ENCODE assay signal across 22 mouse cellular contexts in genomic region chr8:114676918-114677317, GRCm38 (mm10).
DNase-seq lines count a peak whose midpoint lies in the region; TF ChIP-seq lines count a peak whose summit lies in the region.
"Had no signal": no experiment of that assay in that cellular context is flagged by ENCODE, and none has a peak within 500 bp of the region (broad histone marks: within the 10 kb centered on the region; RNA-seq: fewer than 3 reads in every experiment).

No protein-coding gene starts in this region.

- H3K9ac ChIP-seq in ES-Bruce4 (ENCODE audit: low read depth, poor library complexity, severe bottlenecking) = no peak overlapping the region
- no peak overlapping the region for H3K9ac ChIP-seq in ES-E14 (ENCODE audit: insufficient read depth, low read depth, low read length, poor library complexity, severe bottlenecking)
- H3K9ac ChIP-seq: embryonic facial prominence, embryonic 12.5 days; embryonic facial prominence, embryonic 15.5 days; forebrain, postnatal 0 days; heart, embryonic 12.5 days; heart, embryonic 15.5 days; hindbrain, embryonic 13.5 days; intestine, embryonic 15.5 days had no signal

- H3K36me3 ChIP-seq in ES-Bruce4 (ENCODE audit: control insufficient read depth, insufficient read depth, low read length, poor library complexity, severe bottlenecking) (no peaks in the 10 kb centered on the region), ES-E14 (ENCODE audit: control insufficient read depth, insufficient read depth, low read length, poor library complexity, severe bottlenecking) (no peaks in the 10 kb centered on the region)
- no peaks in the 10 kb centered on the region for H3K36me3 ChIP-seq in midbrain, embryonic 10.5 days
- H3K36me3 ChIP-seq: embryonic facial prominence, embryonic 12.5 days; embryonic facial prominence, embryonic 15.5 days; heart, embryonic 12.5 days; heart, embryonic 15.5 days; hindbrain, embryonic 10.5 days; hindbrain, embryonic 13.5 days; intestine, embryonic 15.5 days had no signal

- no peaks in the 10 kb centered on the region; the same call in none of the 2 replicates for H3K9me3 ChIP-seq in ES-Bruce4 (replicated peaks; ENCODE audit: control insufficient read depth, insufficient read depth, low read length, poor library complexity, severe bottlenecking)
- no peaks in the 10 kb centered on the region; the same call in 1 of the 2 replicates for H3K9me3 ChIP-seq in ES-E14 (ENCODE audit: control insufficient read depth, insufficient read depth, low read depth, low read length)
- no peaks in the 10 kb centered on the region for H3K9me3 ChIP-seq in midbrain, embryonic 10.5 days (replicated peaks)
- H3K9me3 ChIP-seq: embryonic facial prominence, embryonic 12.5 days; embryonic facial prominence, embryonic 15.5 days; heart, embryonic 12.5 days; heart, embryonic 15.5 days; hindbrain, embryonic 10.5 days; hindbrain, embryonic 13.5 days; intestine, embryonic 15.5 days had no signal

- WGBS in midbrain, embryonic 10.5 days = 84% methylated on average over 2 of the region's 2 CpGs

- no peak overlapping the region for H3K27ac ChIP-seq in ES-Bruce4 (ENCODE audit: insufficient read depth, low read length)
- no peak overlapping the region for H3K27ac ChIP-seq in ES-E14 (ENCODE audit: insufficient read depth, low read depth, low read length, poor library complexity, severe bottlenecking)
- no peak overlapping the region for H3K27ac ChIP-seq in midbrain, embryonic 10.5 days (replicated peaks)
- H3K27ac ChIP-seq: embryonic facial prominence, embryonic 12.5 days; embryonic facial prominence, embryonic 15.5 days; heart, embryonic 15.5 days; hindbrain, embryonic 10.5 days; hindbrain, embryonic 13.5 days; intestine, embryonic 15.5 days had no signal

- H3K4me3 ChIP-seq in ES-Bruce4 (ENCODE audit: low read depth, low read length) (no peak overlapping the region), ES-E14 (ENCODE audit: insufficient read depth in 1 of 2, low read depth in 1 of 2, low read length in 2 of 2, poor library complexity in 1 of 2, severe bottlenecking in 1 of 2) (no peak overlapping the region)
- no peak overlapping the region for H3K4me3 ChIP-seq in midbrain, embryonic 10.5 days
- H3K4me3 ChIP-seq: embryonic facial prominence, embryonic 12.5 days; embryonic facial prominence, embryonic 15.5 days; heart, embryonic 12.5 days; heart, embryonic 15.5 days; hindbrain, embryonic 10.5 days; hindbrain, embryonic 13.5 days; intestine, embryonic 15.5 days had no signal

- in situ Hi-C loops in ES-E14 (cut with MboI; ENCODE audit: low sequenced_read_pairs in 2 of 2, unreplicated experiment in 2 of 2) = no loop called here

- TF ChIP-seq POLR2A in ES-Bruce4 (IDR thresholded peaks at IDR 0.05; ENCODE audit: insufficient read depth, low read length) = no peak

- TF ChIP-seq EP300 in ES-Bruce4 (IDR thresholded peaks at IDR 0.05; ENCODE audit: insufficient read depth, low read depth, low read length) = 0 out of 2 replicates have a peak, but pooled peaks have one; percentile 18

- H3K4me1 ChIP-seq in ES-Bruce4 (ENCODE audit: control insufficient read depth, insufficient read depth, low read length) = no peaks in the 10 kb centered on the region
- H3K4me1 ChIP-seq in ES-E14 (ENCODE audit: control insufficient read depth in 2 of 2, insufficient read depth in 2 of 2, low read length in 2 of 2, poor library complexity in 1 of 2) = peaks cover 2 to 5% of the 10 kb centered on the region in 2 experiments; a peak in 1 of 4 replicates
- H3K4me1 ChIP-seq in midbrain, embryonic 10.5 days = peaks cover 5% of the 10 kb centered on the region; the same call in 1 of the 2 replicates
- H3K4me1 ChIP-seq: heart, embryonic 12.5 days had no signal

- H3K27me3 ChIP-seq in ES-Bruce4 (ENCODE audit: control insufficient read depth, insufficient read depth, low read length, poor library complexity, severe bottlenecking) = no peaks in the 10 kb centered on the region
- H3K27me3 ChIP-seq in midbrain, embryonic 10.5 days (ENCODE audit: low read depth, poor library complexity, severe bottlenecking) = no peaks in the 10 kb centered on the region
- H3K27me3 ChIP-seq: embryonic facial prominence, embryonic 12.5 days; embryonic facial prominence, embryonic 15.5 days; heart, embryonic 15.5 days; hindbrain, embryonic 13.5 days; intestine, embryonic 15.5 days had no signal

- no peak for TF ChIP-seq CTCF in ES-Bruce4 (IDR thresholded peaks at IDR 0.05; ENCODE audit: low read depth, low read length)

- peak; percentile 55 for DNase-seq in cerebellum, adult 9-10 months
- no peak for DNase-seq in cerebellum, adult 11-12 months
- DNase-seq in ES-E14 (ENCODE audit: low read depth, low spot score) = peak; percentile 25
- DNase-seq in midbrain, embryonic 10.5 days (ENCODE audit: low spot score) = no peak
- no peak for DNase-seq in frontal cortex, postnatal 14 days (ENCODE audit: low spot score in 2 of 2)
- DNase-seq: adrenal gland, postnatal 10 days; adrenal gland, postnatal 36 days; B cell, adult 2 months; forebrain, postnatal 0 days; gastrocnemius, postnatal 25 days; heart, adult 18-20 months; heart, postnatal 10 days; heart, postnatal 36 days; kidney, adult 11 months had no signal

TF ChIP-seq in ES-E14, 5 proteins besides CTCF, POLR2A, EP300 and RAD21:
- TF ChIP-seq HCFC1 (IDR thresholded peaks at IDR 0.05; ENCODE audit: borderline replicate concordance, insufficient read depth, low read length) (no peak), ZC3H11A (IDR thresholded peaks at IDR 0.05; ENCODE audit: borderline replicate concordance, low read depth, low read length) (no peak), MAFK (IDR thresholded peaks at IDR 0.05; ENCODE audit: insufficient read depth, low read depth, low read length) (no peak)

Comparison
In these comparisons a context has a peak if more than half of its experiments do, and no peak if none do; other contexts are left out.
1. DNase-seq: peak in cerebellum, adult 9-10 months (single experiment) and ES-E14 (single experiment); none in cerebellum, adult 11-12 months (single experiment), midbrain, embryonic 10.5 days (single experiment) and frontal cortex, postnatal 14 days (0 of 2).